Mouse (Mus musculus): ENCODE data around the gene Rnf144b.

DNA sequence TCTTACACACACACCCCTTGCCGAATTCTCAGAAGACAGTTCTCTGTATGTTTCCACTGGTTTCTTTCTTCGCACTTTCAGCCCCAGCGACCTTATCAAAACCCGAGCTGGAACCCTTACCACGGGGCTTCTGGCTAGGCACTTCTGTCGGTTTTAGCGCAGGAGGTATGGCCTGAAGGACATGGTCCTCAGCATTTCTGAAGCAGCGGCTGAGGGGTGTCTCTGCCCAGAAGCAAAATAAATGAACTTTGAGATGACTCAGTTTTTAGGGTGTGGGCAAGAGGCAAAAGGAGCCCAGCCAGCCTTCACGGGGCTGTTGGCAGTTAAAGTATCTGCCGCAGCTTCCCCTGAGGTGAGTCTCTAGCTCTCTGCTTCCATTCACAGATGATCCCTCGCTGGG lies 72.2 kb downstream of the Rnf144b start:
- TF ChIP-seq CTCF (IDR thresholded peaks at IDR 0.05; ENCODE audit: low read depth) = no peak
- TF ChIP-seq EP300 (optimal IDR thresholded peaks at IDR 0.05) = no peak

All from stomach, postnatal 0 days (tissue).